Mouse (Mus musculus) layer of hippocampus, adult 9-11 months (tissue): ENCODE data around the gene Tln1.

Source experiments
- DNase-seq: peaks from one replicate; pipeline ENCODE4 v3.0.0; 2022

Tln1 gene

GRCm38 (mm10) chr4:43546375-43547047, 16.0 kb downstream of the Tln1 start:
- DNase-seq, result no peak

DNA sequence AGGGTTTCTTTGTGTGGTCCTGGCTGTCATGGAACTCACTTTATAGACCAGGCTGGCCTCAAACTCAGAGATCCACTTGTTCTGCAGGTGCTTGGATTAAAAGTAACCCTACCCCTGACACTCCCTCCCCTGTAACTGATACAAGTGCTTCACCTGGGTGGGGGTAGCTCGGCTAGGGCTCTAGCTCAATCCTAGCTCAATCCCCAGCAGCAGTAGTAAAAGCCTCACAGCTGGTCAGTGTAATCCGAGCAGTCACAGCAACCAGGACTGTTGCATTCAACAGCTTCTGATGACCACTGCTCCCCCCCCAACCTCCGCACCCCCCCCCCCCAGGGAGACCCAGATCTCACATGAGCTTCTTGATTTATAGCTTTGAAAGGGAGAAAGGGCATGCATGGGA, 20.4 kb downstream of the Tln1 start:
- DNase-seq, result no peak

DNA sequence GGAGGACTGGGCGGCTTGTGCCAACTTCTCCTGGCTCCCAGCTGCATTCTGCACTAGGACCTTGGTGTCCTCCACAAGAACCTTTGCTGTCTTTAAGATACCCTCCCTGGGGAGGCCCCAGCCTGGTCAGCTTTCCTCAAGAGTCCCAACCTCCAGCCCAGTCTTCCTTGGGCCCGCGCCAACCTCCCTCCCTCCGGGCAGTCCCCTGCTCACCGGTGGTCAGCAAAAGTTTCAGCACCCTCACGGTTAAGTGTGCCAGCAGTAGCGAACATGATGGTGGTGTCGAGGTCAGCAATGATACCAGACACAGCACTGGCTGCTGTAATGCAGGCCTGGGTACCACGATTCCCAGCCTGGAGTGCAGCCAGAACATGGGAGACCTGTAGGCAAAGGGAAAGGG, 26.5 kb downstream of the Tln1 start:
- DNase-seq, result no peak

- no peak for DNase-seq
Measured at GRCm38 (mm10) chr4:43535628-43536027, 26.9 kb downstream of the Tln1 start.

DNA sequence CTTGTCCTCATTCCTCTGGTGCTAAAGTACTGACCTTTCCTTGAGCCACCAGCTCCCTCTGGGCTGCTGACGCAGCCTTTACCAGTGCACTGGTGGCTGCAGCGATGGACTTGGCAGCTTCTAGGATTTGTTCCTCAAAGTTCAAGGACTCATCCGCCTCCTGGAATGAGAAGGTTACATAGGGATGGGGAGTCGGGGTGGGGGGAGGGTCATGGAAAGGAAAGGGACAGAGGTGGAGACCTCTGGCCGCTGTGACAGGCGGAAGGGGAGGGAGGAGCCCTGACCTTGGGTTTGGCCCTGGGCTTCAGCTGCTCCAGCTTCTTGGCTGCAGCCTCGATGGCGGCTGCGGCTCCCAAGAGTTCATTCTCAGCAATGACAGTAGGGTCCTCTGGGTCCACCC, 29.2 kb downstream of the Tln1 start:
- no peak for DNase-seq

DNA sequence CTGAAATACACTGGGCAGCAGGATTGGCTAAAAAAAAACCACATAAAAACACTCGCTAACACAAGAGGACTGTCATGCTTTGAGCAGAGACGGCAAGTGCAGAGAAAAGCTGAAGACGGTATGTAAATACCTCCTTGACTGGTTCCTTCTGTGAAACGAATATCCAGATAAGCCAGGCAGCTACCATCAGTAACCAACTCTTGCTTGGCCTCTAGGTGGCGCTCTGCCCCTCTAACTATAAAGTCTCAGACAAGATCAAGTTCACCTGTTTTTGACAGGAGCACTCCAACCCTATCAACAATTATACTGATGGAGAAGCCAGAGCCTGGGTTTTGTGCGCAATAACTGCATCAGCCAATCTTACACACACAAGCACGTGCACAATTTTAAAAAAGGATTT, 31.9 kb downstream of the Tln1 start:
- DNase-seq, result peak; percentile 72

DNA sequence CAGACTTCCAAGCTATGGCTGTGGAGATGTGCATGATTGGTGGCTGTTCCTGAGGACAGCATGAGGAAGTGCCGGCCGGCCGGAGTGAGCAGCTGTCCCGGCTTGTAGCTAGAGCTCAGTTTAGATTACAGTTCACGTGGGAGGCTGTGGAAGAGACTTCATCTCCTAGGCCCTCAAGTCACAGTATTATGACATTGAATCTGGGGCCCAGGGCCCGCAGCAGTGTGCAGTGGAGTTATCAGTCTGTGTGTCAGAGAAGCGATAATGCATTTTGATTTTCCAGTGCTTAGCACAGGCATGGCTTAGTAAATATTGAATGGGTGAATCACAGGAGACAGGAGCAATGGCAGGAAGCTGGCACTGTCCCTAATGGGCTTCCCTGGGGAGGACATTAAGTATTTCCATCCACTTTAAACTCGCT, 32.4 kb downstream of the Tln1 start:
- DNase-seq, result no peak

DNA sequence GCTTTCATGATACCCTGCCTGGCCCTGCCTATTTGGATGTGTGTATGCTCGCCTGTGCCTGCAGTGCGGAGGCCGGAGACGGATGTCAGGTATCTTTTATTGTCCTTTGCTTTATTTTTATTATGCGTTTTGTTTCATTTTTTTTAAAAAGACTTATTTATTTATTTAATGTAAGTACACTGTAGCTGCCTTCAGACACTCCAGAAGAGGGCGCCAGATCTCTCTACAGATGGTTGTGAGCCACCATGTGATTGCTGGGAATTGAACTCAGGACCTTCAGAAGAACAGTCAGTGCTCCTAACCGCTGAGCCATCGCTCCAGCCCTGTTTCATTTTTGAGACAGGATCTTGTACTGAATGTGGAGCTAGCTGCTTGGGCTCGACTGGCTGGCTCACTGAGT, 34.0 kb downstream of the Tln1 start:
- no peak for DNase-seq

- no peak for DNase-seq
Measured at GRCm38 (mm10) chr4:43527880-43528279, 34.6 kb downstream of the Tln1 start.

DNA sequence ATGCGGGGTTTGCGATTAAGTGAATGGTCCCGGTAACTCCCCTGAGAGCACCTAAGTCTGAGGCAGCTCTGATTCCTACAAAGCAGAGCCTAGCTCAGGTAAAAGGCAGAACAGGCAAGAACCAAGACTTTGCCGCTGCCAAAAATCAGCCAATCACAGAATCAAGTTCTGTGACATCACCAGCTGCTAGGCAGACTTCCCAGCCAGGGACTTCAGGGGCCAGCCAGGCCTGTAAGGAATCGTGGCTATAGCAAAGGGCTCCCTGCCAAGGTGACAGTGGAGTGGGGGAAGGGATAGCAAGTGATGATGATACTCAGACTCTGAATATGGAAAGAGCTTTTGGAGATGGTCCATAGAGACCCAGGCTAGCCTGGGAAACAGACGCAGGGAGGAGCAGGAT, 42.5 kb downstream of the Tln1 start:
- DNase-seq, result peak; percentile 67

- no peak for DNase-seq
Measured at GRCm38 (mm10) chr4:43519551-43519950, 42.9 kb downstream of the Tln1 start.

DNA sequence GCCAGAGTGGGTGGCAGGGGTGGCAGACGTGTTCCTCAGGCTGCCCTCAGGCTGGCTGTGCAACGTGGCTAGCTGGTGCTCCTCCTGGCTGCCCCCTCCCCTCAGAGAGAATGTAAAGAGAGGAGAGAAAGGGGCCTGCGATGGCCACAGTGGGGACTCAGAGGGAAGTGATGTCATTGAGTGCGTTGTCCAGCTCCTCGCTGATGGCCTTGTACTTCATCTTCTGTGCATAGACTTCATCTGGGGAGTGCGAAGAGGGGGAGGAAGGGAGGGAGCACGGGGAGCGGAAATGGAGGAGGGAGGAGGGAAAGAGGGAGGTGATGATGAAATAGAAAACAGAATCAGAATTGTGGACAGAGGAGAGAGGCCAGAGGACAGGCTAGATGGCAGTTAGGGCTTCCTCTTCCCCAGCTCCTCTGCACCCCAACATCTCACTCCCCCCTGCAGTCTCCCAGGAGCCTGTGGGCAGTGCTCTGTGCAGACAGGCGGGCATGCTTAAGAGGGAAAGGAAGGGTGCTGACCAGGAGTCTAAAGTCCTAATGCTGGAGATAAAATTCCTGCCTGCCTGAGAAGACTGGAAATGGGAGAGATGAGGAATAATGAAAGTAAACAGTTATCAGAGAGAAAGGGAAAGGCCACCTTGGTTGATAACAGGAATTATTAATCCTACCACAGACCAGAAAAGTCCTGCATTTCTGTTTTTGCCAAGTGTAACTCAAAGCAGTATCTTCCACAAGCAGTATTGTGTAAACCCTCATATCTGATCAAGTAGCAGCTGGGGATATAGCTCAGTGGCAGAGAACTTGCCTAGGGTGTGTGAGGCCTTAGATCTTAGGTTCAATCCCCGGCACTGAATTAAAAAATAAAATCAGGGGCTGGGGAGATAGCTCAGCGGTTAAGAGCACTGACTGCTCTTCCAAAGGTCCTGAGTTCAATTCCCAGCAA, 46.5 kb downstream of the Tln1 start:
- DNase-seq, result no peak

DNA sequence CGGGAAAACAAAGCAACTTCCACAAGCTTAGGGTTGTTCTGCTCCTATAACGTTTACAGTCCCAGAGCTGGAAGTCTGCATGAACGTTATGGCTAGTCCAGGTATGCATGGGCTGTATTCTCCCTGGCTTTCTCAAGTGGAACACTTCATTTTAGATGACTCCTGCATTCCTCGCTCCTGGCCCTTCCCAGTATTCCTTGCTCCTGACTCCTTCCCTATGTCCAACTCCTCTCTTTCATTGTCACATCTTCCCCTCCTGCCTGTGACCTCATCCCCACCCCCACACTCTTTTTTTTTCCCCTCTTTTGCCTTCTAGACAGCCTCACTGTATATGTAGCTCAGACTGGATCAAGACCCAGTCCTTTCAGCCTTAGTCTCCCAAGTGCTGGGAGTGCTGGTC, 48.7 kb downstream of the Tln1 start:
- DNase-seq, result no peak

- DNase-seq, result no peak
Measured at GRCm38 (mm10) chr4:43513300-43513699, 49.2 kb downstream of the Tln1 start.

- no peak for DNase-seq
Measured at GRCm38 (mm10) chr4:43512653-43513052, 49.8 kb downstream of the Tln1 start.

DNA sequence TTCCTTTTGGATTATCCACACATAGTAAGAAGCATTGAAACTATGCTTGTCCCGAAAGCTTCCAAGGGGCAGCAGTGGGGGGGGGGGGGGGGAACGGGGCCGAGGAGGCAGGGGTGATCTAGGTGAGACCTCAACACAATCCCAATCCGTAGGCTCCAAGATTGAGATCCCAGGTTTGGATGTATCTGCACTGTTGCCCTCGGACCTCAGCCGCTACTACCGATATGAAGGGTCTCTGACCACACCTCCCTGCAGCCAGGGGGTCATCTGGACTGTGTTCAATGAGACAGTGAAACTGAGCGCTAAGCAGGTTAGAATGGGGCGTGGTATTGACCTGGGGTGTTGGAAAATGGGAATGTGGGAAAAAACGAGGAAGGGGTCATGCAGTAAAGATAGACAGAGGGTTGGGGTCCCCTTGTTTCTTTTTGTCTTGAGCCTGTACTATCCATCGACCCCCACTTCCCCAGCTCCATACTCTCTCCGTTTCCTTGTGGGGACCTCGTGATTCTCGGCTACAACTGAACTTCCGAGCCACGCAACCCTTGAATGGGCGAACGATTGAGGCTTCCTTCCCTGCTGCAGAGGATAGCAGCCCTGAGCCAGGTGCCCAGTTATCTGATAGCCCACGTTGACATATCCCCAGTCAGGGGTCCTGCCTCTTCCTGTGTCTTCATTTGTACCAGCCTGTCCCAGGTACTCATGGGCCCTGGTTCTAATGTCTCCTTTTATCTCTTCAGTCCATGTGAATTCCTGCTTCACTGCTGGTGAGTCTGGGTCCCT, 50.6 kb downstream of the Tln1 start:
- no peak for DNase-seq

DNA sequence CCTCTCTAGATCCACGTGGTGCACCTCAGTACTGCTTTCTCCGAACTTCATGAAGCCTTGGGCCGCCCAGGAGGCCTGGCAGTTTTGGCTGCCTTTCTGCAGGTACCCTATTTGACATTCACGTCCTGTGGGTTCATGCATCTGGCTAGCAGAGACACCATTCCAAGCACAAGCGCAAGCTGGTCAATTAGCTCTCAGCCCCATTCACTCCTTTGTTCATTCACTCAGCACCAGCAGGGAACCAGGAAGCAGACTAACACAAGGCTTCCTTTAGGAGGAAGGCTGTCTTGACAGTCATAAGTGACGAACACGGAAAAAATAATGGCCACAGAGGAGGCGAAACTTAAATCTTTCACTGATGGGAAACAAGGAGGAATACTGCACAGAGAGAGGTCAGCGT, 53.4 kb downstream of the Tln1 start:
- no peak for DNase-seq

DNA sequence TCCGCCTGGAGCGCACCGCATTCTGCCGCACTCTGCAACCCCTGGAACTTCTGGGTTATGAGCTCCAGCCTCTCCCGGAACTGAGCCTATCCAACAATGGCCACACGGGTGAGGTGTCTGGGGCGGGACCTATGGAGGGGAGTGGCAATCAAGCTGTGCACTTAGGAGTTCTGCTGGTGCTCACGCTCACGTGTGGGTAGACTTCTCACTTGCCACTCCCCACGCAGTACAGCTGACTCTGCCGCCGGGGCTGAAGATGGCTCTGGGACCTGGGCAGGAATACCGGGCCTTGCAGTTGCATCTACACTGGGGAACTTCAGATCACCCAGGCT, 53.9 kb downstream of the Tln1 start:
- no peak for DNase-seq

DNA sequence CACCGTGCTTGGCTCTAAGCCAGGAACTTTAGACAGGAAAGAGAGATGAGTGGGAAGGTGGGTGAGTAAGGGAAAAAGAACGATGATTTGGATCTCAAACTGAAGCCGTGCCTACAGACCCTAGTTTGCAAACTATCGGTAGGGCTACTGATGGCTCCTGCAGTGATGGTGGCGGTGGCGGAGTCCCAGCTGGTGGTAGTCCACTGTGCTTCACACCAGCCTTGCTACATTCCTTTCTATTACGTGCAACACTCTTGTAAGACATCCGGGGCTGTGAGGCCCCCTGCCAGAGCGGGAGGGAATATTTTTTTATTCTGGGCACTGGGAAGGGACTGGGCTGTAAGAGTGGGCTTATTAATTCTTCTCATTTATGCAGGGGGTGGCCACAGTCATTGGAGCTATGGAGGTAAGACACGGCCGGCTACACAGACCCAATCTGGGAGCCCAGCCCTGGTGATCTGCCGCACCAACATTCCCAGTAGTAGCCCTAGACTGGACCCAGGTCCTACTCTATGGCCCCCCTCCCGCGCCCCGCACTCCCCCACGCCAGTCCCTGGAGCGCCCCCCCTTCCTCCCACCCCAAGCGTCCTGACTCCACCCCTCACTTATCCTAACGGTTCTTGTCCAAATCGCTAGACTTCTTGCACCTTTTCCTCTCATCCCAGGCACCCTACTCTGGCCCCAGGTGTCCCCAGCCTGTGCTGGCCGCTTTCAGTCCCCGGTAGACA, 54.4 kb downstream of the Tln1 start:
- no peak for DNase-seq

DNA sequence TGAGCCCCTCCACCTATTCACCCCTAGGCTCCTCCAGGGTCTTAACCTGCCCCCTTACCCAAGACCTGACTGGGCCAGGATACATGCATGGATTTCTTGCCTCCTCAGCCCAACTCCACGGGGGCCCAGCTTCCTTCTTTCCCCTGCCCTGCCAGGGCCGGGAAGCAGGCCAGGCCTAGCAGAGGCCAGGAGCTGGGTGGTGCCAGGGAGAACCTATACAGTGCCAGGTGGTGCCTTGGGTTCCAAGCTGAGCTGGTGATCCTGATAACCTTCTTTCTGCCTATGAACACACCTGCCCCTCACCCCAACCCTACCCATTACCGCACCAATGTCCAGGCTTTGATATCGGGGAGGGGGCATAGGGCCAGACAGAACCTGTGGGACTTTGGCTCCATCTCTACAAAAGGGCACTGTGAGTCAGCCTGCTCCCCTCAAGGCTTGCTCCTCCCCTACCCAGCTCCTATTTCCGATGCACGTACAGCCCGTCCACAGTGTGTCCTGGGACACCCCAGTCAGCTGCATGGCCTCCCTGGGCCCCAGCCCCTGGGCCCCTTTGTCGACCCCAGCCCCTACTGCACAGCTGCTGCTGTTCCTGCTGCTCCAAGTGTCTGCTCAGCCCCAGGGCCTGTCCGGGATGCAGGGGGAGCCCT, 55.8 kb downstream of the Tln1 start, which contains the start of gene Car9:
TSS of gene Car9 (plus strand) at position 431 of the 650 bp plus-strand sequence.
- DNase-seq, result no peak

GRCm38 (mm10) chr4:43506074-43506473, 56.4 kb downstream of the Tln1 start:
- DNase-seq, result no peak

DNA sequence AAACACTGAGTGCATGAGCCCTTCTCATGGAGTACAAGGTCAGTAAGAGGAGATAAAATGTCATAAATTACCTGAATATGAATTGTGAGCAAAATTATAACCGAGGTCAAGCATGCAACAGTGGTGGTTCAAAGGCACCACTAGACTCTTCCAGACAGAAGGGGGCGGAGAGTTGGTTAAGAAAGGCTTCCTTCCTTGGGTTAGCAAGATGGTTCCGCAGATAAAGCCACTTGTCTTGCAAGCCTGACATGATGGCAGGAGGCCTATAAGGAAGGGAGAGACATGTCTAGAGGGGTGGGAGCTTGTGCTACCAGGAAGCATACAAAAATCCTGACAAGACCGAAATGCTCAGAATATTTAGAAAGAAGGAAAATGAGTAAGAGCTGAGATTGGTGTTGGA, 58.2 kb downstream of the Tln1 start:
- DNase-seq, result no peak
